Mouse (Mus musculus) limb, embryonic 13.5 days (tissue): ENCODE results near the gene Slc2a9. TPM values are rescaled to one million over a fixed set of nuclear protein-coding genes. Genes with fewer than 3 reads are reported as not detected.

Source experiments
- ATAC-seq: fragments of 200-750 bp; cut with Nextera tagmentation; 2 replicates; pipeline ENCODE4 v1.8.0; 2017; ENCODE audit warnings: low read depth, moderate number of reproducible peaks, moderate TSS enrichment; ENCODE audit not compliant: low FRiP score
- H3K27ac ChIP-seq: fragments of 300-500 bp; sonication (generic); 2 replicates; pipeline ENCODE4 v1.5.1; 2015; ENCODE audit warnings: inconsistent platforms, mild to moderate bottlenecking, moderate library complexity
- H3K27me3 ChIP-seq: fragments of 300-500 bp; sonication (generic); 2 replicates; pipeline ENCODE4 v1.6.1; 2015; ENCODE audit warnings: mild to moderate bottlenecking, inconsistent platforms
- H3K36me3 ChIP-seq: fragments of 300-500 bp; sonication (generic); 2 replicates; pipeline ENCODE4 v1.6.1; 2015; ENCODE audit warnings: inconsistent platforms, mild to moderate bottlenecking, moderate library complexity
- H3K4me1 ChIP-seq: fragments of 300-500 bp; sonication (generic); 2 replicates; pipeline ENCODE4 v1.6.1; 2015; ENCODE audit warnings: inconsistent platforms
- H3K4me2 ChIP-seq: fragments of 300-500 bp; sonication (generic); replicated peaks from 2 replicates; pipeline ENCODE4 v1.6.1; 2015; ENCODE audit warnings: inconsistent platforms, mild to moderate bottlenecking, moderate library complexity
- H3K4me3 ChIP-seq: fragments of 300-500 bp; sonication (generic); 2 replicates; pipeline ENCODE4 v1.5.1; 2015; ENCODE audit warnings: moderate library complexity, mild to moderate bottlenecking, inconsistent platforms
- H3K9ac ChIP-seq: fragments of 300-500 bp; sonication (generic); 2 replicates; pipeline ENCODE4 v1.6.1; 2015; ENCODE audit warnings: mild to moderate bottlenecking, inconsistent platforms
- H3K9me3 ChIP-seq: fragments of 300-500 bp; sonication (generic); 2 replicates; pipeline ENCODE4 v1.6.1; 2016; ENCODE audit warnings: inconsistent platforms
- WGBS: fragments of 180-500 bp; shearing (Covaris S2); methylation state at CpG from one replicate; pipeline ENCODE4 v1.1.7; 2015; 5-methylcytosine and 5-hydroxymethylcytosine counted together
- polyA plus RNA-seq: library from polyadenylated mRNA; unstranded; fragments of >200 nt; fragmentation: Nextera tagmentation; extraction: Ambion mirVana; gene quantifications from 2 replicates; pipeline ENCODE4 v1.2.1, GENCODE M21; 2015

Slc2a9 gene
- polyA plus RNA-seq, 1 experiment from 2014 or later = 0.32 TPM

GRCm38 (mm10) chr5:38356927-38357326, 146.0 kb downstream of the Slc2a9 start:
- ATAC-seq = no peak
- Histone ChIP-seq H3K36me3 (no peaks in the 10 kb centered on the region), H3K27me3 (no peaks in the 10 kb centered on the region), H3K9me3 (no peaks in the 10 kb centered on the region), H3K4me1 (no peaks in the 10 kb centered on the region), H3K4me2 (no peak overlapping the region), H3K9ac (no peak overlapping the region), H3K4me3 (no peak overlapping the region), H3K27ac (no peak overlapping the region)
- 81% methylated on average over 3 of the region's 3 CpGs for WGBS

- Histone ChIP-seq H3K36me3 (no peaks in the 10 kb centered on the region), H3K4me1 (no peaks in the 10 kb centered on the region), H3K9ac (no peak overlapping the region), H3K27me3 (no peaks in the 10 kb centered on the region; the same call in 1 of the 2 replicates), H3K4me2 (no peak overlapping the region), H3K27ac (no peak overlapping the region), H3K9me3 (no peaks in the 10 kb centered on the region), H3K4me3 (no peak overlapping the region)
- no peak for ATAC-seq
- 41% methylated on average over 5 of the region's 5 CpGs for WGBS
Observed at GRCm38 (mm10) chr5:38350351-38350929, 152.5 kb downstream of the Slc2a9 start.

- Histone ChIP-seq H3K9me3 (no peaks in the 10 kb centered on the region), H3K27me3 (no peaks in the 10 kb centered on the region; the same call in 1 of the 2 replicates), H3K4me3 (no peak overlapping the region), H3K4me2 (no peak overlapping the region), H3K4me1 (no peaks in the 10 kb centered on the region), H3K9ac (no peak overlapping the region), H3K27ac (no peak overlapping the region), H3K36me3 (no peaks in the 10 kb centered on the region)
- 29% methylated on average over 10 of the region's 10 CpGs for WGBS
- no peak for ATAC-seq
Observed at GRCm38 (mm10) chr5:38346646-38347432, 156.1 kb downstream of the Slc2a9 start.

GRCm38 (mm10) chr5:38343101-38343500, 159.8 kb downstream of the Slc2a9 start:
- Histone ChIP-seq H3K36me3 (no peaks in the 10 kb centered on the region), H3K4me2 (no peak overlapping the region), H3K9me3 (no peaks in the 10 kb centered on the region), H3K27me3 (no peaks in the 10 kb centered on the region; the same call in 1 of the 2 replicates), H3K9ac (no peak overlapping the region), H3K27ac (no peak overlapping the region), H3K4me1 (no peaks in the 10 kb centered on the region), H3K4me3 (no peak overlapping the region)
- ATAC-seq = no peak
- 82% methylated on average over 3 of the region's 3 CpGs for WGBS

GRCm38 (mm10) chr5:38334582-38334981, 168.4 kb downstream of the Slc2a9 start:
- Histone ChIP-seq H3K4me3 (no peak overlapping the region), H3K27ac (no peak overlapping the region), H3K9ac (no peak overlapping the region), H3K27me3 (peaks cover 3% of the 10 kb centered on the region; the same call in 1 of the 2 replicates), H3K4me1 (no peaks in the 10 kb centered on the region), H3K9me3 (no peaks in the 10 kb centered on the region), H3K4me2 (no peak overlapping the region), H3K36me3 (no peaks in the 10 kb centered on the region)
- ATAC-seq = no peak
- WGBS = 35% methylated on average over 1 of the region's 1 CpGs

- ATAC-seq = no peak
- peaks cover 3% of the 10 kb centered on the region; the same call in 1 of the 2 replicates for H3K27me3 ChIP-seq
- 71% methylated on average over 4 of the region's 4 CpGs for WGBS
- H3K36me3 ChIP-seq = no peaks in the 10 kb centered on the region
- no peak overlapping the region for H3K4me2 ChIP-seq
- H3K4me1 ChIP-seq = no peaks in the 10 kb centered on the region
- no peaks in the 10 kb centered on the region for H3K9me3 ChIP-seq
- H3K4me3 ChIP-seq = no peak overlapping the region
- no peak overlapping the region for H3K9ac ChIP-seq
- no peak overlapping the region for H3K27ac ChIP-seq
Observed at GRCm38 (mm10) chr5:38333381-38333780, 169.6 kb downstream of the Slc2a9 start.

GRCm38 (mm10) chr5:38318966-38319786, 183.8 kb downstream of the Slc2a9 start, which contains the start of gene Drd5:
Drd5 (plus strand) TSS chr5:38319367.
- H3K27me3 ChIP-seq = peaks cover 83% of the 10 kb centered on the region
- WGBS = 2% methylated on average over 67 of the region's 67 CpGs
- H3K9me3 ChIP-seq = no peaks in the 10 kb centered on the region

GRCm38 (mm10) chr5:38309795-38310194, 193.1 kb downstream of the Slc2a9 start:
- ATAC-seq = no peak
- Histone ChIP-seq H3K9me3 (no peaks in the 10 kb centered on the region), H3K4me3 (no peak overlapping the region), H3K4me2 (no peak overlapping the region), H3K9ac (no peak overlapping the region), H3K27ac (no peak overlapping the region), H3K4me1 (no peaks in the 10 kb centered on the region), H3K36me3 (no peaks in the 10 kb centered on the region), H3K27me3 (peaks cover 16% of the 10 kb centered on the region)
- WGBS = 68% methylated on average over 3 of the region's 3 CpGs

More at GRCm38 (mm10) chr5:38318966-38319786, 183.8 kb downstream of the Slc2a9 start, which contains the start of gene Drd5:
- 0 out of 2 replicates have a peak, but pooled peaks have one; percentile 15 for ATAC-seq
- H3K9ac ChIP-seq = peak within 1 kb of the TSS; percentile 58; the same call in 1 of the 2 replicates
- H3K4me3 ChIP-seq = peak within 1 kb of the TSS; percentile 48
- peak within 1 kb of the TSS; percentile 87 for H3K4me2 ChIP-seq
- no peak within 1 kb of the TSS for H3K27ac ChIP-seq
- H3K36me3 ChIP-seq = no peaks in the 10 kb centered on the region
- H3K4me1 ChIP-seq = peaks cover 10% of the 10 kb centered on the region; the same call in 1 of the 2 replicates

- no peaks in the 10 kb centered on the region for H3K36me3 ChIP-seq
- no peak overlapping the region for H3K27ac ChIP-seq
- no peak overlapping the region for H3K9ac ChIP-seq
- ATAC-seq = 0 out of 2 replicates have a peak, but pooled peaks have one; percentile 42
- no peak overlapping the region for H3K4me2 ChIP-seq
- no peaks in the 10 kb centered on the region for H3K4me1 ChIP-seq
- H3K4me3 ChIP-seq = no peak overlapping the region
- no peaks in the 10 kb centered on the region for H3K9me3 ChIP-seq
- WGBS = 53% methylated on average over 5 of the region's 5 CpGs
- peaks cover 13% of the 10 kb centered on the region for H3K27me3 ChIP-seq
Observed at GRCm38 (mm10) chr5:38308873-38309272, 194.1 kb downstream of the Slc2a9 start.

GRCm38 (mm10) chr5:38307255-38308101, 195.5 kb downstream of the Slc2a9 start:
- Histone ChIP-seq H3K27me3 (peaks cover 13% of the 10 kb centered on the region), H3K9me3 (no peaks in the 10 kb centered on the region), H3K36me3 (no peaks in the 10 kb centered on the region), H3K27ac (no peak overlapping the region), H3K4me1 (no peaks in the 10 kb centered on the region), H3K4me3 (peak overlapping the region; percentile 43), H3K9ac (no peak overlapping the region; the same call in 1 of the 2 replicates), H3K4me2 (peak overlapping the region; percentile 71)
- ATAC-seq = peak; percentile 84
- WGBS = 10% methylated on average over 26 of the region's 26 CpGs

- Histone ChIP-seq H3K4me1 (no peaks in the 10 kb centered on the region), H3K9me3 (no peaks in the 10 kb centered on the region), H3K27me3 (peaks cover 13% of the 10 kb centered on the region), H3K4me2 (no peak overlapping the region), H3K9ac (no peak overlapping the region), H3K4me3 (no peak overlapping the region), H3K36me3 (no peaks in the 10 kb centered on the region), H3K27ac (no peak overlapping the region)
- no peak for ATAC-seq
- 68% methylated on average over 2 of the region's 2 CpGs for WGBS
Observed at GRCm38 (mm10) chr5:38305241-38305640, 197.7 kb downstream of the Slc2a9 start.
